Mouse (Mus musculus) left cerebral cortex, postnatal 25 days (tissue): ENCODE data around the gene Bcl2l12. TPM values are rescaled to one million over a fixed set of nuclear protein-coding genes. Genes with fewer than 3 reads are reported as not detected.
"Not testable (repeated sequence)": the region's sequence is repeated elsewhere in the genome, so short reads cannot be mapped to it uniquely, and the experiment has no call there.

Experiments used
- DNase-seq, 2 experiments: peaks; one replicate each; pipeline ENCODE4 v3.0.0; 2022; ENCODE audit warnings: low spot score in 2 of 2, mixed read lengths in 1 of 2
- intact Hi-C: fragments of 180-260 bp; cut with DNase I; formaldehyde crosslinking; loops from one replicate; pipeline ENCODE4 v1.15.1; 2025
- total RNA-seq, 2 experiments: library from RNA; stranded (reverse); gene quantifications; 2 replicates each; pipeline ENCODE4 v1.2.3; 2021

Bcl2l12 gene
- total RNA-seq, result 1 to 10 TPM; 2.7 TPM

GRCm38 (mm10) chr7:44998501-44998955, at the start of gene Bcl2l12:
Bcl2l12 (minus strand) TSS chr7:44998712.
- DNase-seq, result no peak
- intact Hi-C loops, result loop anchor here (2.0 kb wide), 1 partner anchor 16 kb away; no protein-coding TSS in a partner anchor

GRCm38 (mm10) chr7:45047491-45047890, 49.0 kb upstream of the Bcl2l12 start:
- intact Hi-C loops, result no loop called here
- DNase-seq, result no peak

GRCm38 (mm10) chr7:45046853-45047350, 48.4 kb upstream of the Bcl2l12 start:
- intact Hi-C loops, result no loop called here
- DNase-seq, result no peak

GRCm38 (mm10) chr7:45045741-45046140, 47.2 kb upstream of the Bcl2l12 start:
- intact Hi-C loops, result no loop called here
- no peak for DNase-seq

GRCm38 (mm10) chr7:45043307-45043706, 44.8 kb upstream of the Bcl2l12 start:
- intact Hi-C loops, result no loop called here
- no peak for DNase-seq

GRCm38 (mm10) chr7:45040851-45041250, 42.3 kb upstream of the Bcl2l12 start:
- intact Hi-C loops, result no loop called here
- no peak for DNase-seq

- intact Hi-C loops, result no loop called here
- DNase-seq, result no peak
These were observed 39.9 kb upstream of the Bcl2l12 start for GRCm38 (mm10) chr7:45038411-45038810.

- intact Hi-C loops, result no loop called here
- DNase-seq, result no peak
These were observed 39.3 kb upstream of the Bcl2l12 start for GRCm38 (mm10) chr7:45037720-45038361.

GRCm38 (mm10) chr7:45036702-45037101, 38.2 kb upstream of the Bcl2l12 start:
- intact Hi-C loops, result no loop called here
- no peak for DNase-seq

- DNase-seq, result no peak
- intact Hi-C loops, result loop anchor here (2.0 kb wide), 1 partner anchor 15 kb away; no protein-coding TSS in a partner anchor
These were observed 37.1 kb upstream of the Bcl2l12 start for GRCm38 (mm10) chr7:45035631-45036030.

GRCm38 (mm10) chr7:45033722-45034359, 35.3 kb upstream of the Bcl2l12 start:
- intact Hi-C loops, result loop anchor here (2.0 kb wide), 1 partner anchor 13 kb away; no protein-coding TSS in a partner anchor
- DNase-seq, result no peak

- DNase-seq, result no peak
- intact Hi-C loops, result no loop called here
These were observed 32.3 kb upstream of the Bcl2l12 start for GRCm38 (mm10) chr7:45030857-45031256.

GRCm38 (mm10) chr7:45029995-45030394, 31.5 kb upstream of the Bcl2l12 start:
- intact Hi-C loops, result no loop called here
- no peak for DNase-seq

- intact Hi-C loops, result no loop called here
- DNase-seq, result no peak
These were observed 29.8 kb upstream of the Bcl2l12 start for GRCm38 (mm10) chr7:45028351-45028750.

- intact Hi-C loops, result no loop called here
- no peak for DNase-seq
These were observed 29.2 kb upstream of the Bcl2l12 start for GRCm38 (mm10) chr7:45027761-45028160.

- DNase-seq, result no peak
- intact Hi-C loops, result no loop called here
These were observed 27.7 kb upstream of the Bcl2l12 start for GRCm38 (mm10) chr7:45026256-45026655.

GRCm38 (mm10) chr7:45025601-45026220, 27.2 kb upstream of the Bcl2l12 start:
- intact Hi-C loops, result no loop called here
- DNase-seq, result no peak

- no peak for DNase-seq
- intact Hi-C loops, result no loop called here
These were observed 26.1 kb upstream of the Bcl2l12 start for GRCm38 (mm10) chr7:45024281-45025248.

- DNase-seq, intact Hi-C loops: not testable (repeated sequence)
These were observed 25.2 kb upstream of the Bcl2l12 start for GRCm38 (mm10) chr7:45023711-45024110.
